Mouse (Mus musculus): ENCODE results near the gene Celsr3.
A peak's percentile ranks its signal among the peaks of the same experiment; 100 is the strongest.

The Celsr3 gene

GRCm38 (mm10) chr9:108807674-108808073 lies 18.4 kb upstream of the Celsr3 start:
- DNase-seq: no peak

GRCm38 (mm10) chr9:108808163-108808665 lies 17.9 kb upstream of the Celsr3 start, which contains the start of gene Nckipsd:
Gene Nckipsd, plus strand, starts transcription at chr9:108808368.
- peak; percentile 99 for DNase-seq

- DNase-seq: no peak
Measured at GRCm38 (mm10) chr9:108809188-108809587, 16.9 kb upstream of the Celsr3 start.

DNA sequence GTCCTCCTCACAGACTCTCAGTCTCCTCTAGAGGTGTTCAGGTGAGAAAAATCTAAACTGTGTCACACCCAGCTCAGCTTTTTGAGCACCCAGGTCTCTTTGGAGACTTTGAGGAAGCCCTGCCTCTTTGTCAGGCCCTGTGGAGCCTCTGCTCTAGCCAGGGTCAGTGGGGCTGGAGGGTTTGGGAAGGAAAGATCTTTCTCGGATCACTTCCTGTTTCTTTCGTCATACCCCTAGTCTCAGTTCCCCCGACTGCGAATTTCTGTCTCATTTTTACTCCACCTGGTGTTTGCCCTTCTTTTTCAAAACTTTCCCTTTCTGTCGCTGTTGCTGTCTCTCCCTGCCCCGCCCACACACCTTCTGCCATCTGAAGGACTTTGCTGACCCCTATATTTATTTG lies 16.4 kb upstream of the Celsr3 start:
- no peak for DNase-seq

- DNase-seq: no peak
Measured at GRCm38 (mm10) chr9:108810516-108810915, 15.6 kb upstream of the Celsr3 start.

DNA sequence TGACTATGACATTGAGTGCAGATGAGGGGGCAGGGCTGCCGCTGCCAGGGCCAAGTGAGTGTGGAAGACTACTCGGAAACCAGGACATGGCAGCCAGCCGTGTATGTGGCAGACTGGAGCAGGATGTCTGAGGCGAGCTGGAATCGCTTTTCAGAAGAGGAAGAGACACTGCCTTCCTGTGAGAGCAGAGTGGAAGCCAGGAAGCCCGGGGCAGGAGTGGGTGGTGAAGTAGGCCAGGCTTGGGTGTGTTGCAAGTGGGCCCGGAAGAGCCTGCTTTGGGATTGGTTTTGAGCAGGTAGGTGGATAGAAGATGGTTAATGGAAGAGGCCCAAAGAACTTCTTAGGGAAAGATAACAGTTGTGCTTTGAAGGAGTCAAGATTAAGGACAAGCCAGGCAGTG lies 10.6 kb upstream of the Celsr3 start:
- DNase-seq: no peak

DNA sequence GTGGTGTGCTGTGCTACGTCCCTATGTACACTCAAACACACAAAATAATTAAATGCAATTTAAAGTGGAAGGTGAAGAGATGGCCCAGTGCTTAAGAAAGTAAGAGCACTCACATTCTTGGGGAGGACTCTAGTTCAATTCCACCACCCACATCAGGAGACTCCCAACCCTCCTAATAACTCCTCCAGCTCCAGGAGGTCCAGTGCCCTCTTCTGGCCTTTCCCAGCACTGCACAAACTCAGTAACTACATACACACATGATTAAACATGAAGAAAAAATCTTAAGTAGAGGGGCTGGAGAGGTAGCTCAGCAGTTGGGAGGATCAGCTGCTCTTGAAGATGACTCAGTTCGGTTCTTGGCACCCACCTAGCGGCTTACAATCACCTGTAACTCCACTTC lies 6.6 kb upstream of the Celsr3 start:
- peak; percentile 78 to 88 for DNase-seq

DNA sequence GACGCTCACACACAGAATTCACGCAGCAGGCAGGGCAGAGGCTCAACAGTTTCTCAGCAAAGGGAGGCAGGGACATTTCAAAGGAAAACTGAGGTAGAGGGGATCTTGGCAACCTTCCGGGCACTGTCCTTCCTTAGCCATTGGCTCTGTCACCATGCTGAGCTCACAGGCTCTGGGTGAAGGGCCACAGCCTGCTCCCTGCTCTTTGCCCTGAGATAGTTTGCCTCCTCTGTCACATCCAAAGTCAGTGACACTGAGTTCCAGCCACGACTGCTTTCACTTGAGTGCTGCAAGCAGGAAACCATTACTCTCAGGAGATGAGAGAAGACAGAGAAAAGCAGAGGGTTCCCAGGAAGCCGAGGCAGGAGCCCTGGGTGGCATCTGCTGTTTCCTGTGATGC lies 6.0 kb upstream of the Celsr3 start:
- DNase-seq: no peak

- peak in 1 of 2 experiments; percentile 59 for DNase-seq
Measured at GRCm38 (mm10) chr9:108824144-108824685, 1.9 kb upstream of the Celsr3 start.

DNA sequence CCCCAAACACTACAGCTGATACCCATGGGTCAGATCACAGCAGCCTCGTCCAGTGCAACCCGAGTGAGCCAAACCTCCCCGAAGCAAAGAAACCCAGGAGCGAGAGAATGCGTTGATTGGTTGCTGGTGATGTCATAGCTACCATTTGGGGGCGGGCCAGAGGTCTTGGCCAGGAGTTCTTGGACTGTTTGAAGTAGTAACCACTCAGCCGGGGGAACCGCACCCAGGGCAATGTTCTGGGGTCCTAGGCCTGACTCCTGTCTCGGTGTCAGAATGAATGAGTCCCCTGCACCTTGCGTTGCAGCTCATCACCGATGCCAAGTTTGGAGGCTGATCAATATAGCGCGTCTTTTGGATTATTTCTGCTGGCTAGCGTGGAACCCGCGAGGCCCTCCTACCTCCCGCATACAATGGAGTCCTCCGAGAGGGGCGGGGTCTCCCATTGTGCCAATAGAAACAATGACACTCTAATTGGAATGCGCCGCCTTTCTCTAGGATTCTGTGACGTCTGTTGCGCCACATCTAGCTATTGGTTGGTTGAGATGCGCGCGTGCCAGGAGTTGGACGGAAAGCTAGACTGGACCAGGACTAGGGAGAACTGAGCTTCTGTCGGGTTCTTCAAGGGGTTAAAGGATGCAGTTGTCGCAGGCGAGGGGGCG lies 1.2 kb upstream of the Celsr3 start:
- DNase-seq: peak; percentile 99

- peak; percentile 76 to 82 for DNase-seq
Measured at GRCm38 (mm10) chr9:108826700-108827340, 700 bp downstream of the Celsr3 start.

DNA sequence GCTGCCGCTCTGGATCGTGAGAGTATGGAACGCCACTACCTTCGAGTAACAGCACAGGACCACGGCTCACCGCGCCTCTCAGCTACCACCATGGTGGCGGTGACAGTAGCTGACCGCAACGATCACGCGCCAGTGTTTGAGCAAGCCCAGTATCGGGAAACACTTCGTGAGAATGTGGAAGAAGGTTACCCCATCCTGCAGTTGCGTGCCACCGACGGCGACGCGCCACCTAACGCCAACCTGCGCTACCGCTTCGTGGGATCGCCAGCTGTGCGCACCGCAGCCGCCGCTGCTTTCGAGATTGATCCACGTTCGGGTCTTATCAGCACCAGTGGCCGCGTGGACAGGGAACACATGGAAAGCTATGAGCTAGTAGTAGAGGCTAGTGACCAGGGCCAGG lies 1.3 kb downstream of the Celsr3 start:
- DNase-seq: peak in 1 of 2 experiments; percentile 37

- DNase-seq: peak; percentile 42 to 62
Measured at GRCm38 (mm10) chr9:108827906-108828305, 1.8 kb downstream of the Celsr3 start.

- no peak for DNase-seq
Measured at GRCm38 (mm10) chr9:108831637-108832036, 5.5 kb downstream of the Celsr3 start.

- peak; percentile 81 for DNase-seq
Measured at GRCm38 (mm10) chr9:108832390-108833108, 6.4 kb downstream of the Celsr3 start.

DNA sequence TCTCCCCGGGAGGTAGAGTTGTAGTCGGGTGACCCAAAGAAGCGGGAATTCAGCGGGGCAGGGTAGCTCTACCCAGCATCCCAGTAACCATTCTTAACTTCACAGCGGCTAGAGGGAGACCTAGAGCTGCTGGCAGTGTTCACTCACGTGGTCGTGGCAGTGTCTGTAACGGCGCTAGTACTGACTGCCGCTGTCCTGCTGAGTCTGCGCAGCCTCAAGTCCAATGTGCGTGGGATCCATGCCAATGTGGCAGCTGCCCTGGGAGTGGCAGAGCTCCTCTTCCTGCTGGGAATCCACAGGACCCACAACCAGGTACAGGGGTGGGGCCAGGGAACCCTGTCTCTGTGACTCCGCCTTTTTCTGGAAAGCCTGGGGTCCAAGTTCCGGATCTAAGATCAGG lies 16.9 kb downstream of the Celsr3 start:
- peak; percentile 91 to 94 for DNase-seq

DNA sequence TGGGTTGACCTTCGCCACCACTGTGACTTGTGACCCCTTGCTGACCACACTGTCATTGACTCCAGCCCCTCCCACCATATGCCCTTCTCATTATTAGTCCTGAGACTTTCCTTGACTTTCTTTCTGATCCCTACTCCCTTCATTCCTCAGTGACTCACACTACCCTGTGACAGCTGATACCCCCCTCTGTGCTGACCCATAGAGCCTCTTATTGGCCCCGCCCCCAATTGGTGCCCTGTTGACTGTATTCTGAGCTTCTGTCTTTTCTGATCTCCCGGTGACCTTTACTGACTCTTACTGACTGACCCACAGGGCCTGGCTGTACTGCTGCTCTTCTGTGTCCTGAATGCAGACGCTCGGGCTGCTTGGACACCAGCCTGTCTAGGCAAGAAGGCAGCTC lies 19.3 kb downstream of the Celsr3 start:
- DNase-seq: no peak

GRCm38 (mm10) chr9:108847374-108847773 lies 21.3 kb downstream of the Celsr3 start:
- DNase-seq: no peak

DNA sequence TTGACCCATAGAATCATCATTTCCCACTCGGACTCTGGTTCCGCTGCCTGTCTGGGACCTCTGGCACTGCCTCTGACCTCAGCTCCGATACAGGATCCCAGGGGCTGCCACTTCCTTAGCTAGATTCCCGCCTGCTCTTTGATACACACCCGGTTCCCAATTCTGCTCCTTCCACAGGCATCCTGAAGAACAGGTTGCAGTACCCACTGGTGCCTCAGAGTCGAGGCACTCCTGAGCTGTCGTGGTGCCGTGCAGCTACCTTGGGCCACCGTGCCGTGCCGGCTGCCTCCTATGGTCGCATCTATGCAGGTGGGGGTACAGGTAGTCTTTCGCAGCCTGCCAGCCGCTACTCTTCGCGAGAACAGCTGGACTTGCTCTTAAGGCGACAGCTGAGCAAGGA lies 22.3 kb downstream of the Celsr3 start:
- DNase-seq: no peak

DNA sequence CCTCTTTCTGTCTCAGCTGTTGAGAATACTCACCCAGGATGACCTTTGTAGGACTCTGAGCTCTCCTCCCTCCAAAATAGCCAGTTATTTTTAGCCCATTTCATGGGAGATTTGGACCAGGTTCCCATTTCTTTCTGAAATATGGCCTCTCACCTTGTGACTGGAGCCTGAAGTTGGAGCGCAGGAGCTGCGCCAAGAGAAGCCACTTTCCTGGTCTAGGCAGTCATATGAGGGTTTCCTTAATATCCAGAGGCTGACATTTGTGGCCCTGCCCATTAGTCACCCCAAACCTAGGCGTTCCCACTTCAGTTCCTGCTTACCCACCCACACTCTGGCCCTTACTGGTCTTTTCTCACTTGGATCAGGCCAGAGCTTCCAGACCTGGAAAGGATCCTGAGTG lies 26.9 kb downstream of the Celsr3 start, which contains the start of gene Slc26a6:
Slc26a6 (plus strand) TSS at position 308 of the 400 bp plus-strand sequence.
- DNase-seq: peak in 1 of 2 experiments; percentile 42

DNA sequence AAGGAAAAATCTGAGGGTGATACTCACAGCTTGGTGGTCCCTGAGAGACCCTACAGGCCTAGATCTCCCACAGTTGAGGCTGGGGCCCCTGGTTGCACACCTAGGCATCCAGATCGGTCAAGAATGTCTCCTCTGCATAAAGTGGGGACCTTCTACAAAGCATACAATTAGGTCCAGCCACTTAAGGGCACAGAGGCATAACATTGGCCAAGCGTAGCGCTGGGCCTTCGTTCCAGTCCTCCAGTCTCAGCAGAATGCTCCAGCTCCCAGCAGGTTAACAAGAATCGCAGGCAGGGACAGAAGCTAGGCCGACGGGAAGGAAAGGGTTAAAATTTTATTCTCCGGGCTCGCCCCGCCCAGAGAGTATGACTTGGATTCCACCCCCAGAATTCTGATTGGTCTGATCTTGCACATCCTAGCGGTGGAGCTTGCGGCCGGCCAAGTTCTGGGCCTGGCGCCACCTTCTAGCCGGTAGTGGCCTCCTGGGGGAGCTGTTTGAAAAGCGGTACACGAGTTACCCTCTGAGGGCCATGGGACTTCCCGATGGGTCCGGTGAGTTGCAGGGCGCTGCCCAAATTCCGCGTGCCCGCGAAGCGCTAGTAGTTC lies 27.6 kb downstream of the Celsr3 start:
- DNase-seq: peak; percentile 94

- DNase-seq: peak; percentile 87
Measured at GRCm38 (mm10) chr9:108854241-108854696, 28.1 kb downstream of the Celsr3 start.

DNA sequence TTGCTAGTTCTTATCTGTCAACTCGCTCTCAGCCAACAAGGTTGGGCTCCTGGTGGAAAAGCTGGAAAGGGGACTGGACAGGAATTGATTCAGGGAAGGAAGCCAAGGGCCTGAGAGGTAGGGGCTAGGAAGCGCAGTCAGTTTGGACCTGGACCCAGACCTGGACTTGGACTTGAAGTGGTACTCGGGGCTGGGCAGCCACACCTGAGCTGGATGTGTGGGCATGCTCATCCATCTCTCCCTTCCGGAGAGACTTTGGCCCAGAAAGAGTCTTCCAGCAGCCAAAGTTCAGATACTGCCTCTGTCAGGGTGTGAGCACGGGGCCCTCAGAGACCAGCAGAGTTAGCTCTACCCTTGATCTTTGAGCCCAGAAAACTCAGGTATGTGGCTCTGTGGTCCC lies 29.2 kb downstream of the Celsr3 start:
- DNase-seq: peak in 1 of 2 experiments; percentile 37
